Mouse (Mus musculus) embryo, embryonic 10 days (tissue): ENCODE results near the gene Plekha6.

Experiments
- DNase-seq: peaks from one replicate; pipeline ENCODE4 v3.0.0-alpha.2; 2015; ENCODE audit warnings: low spot score

Plekha6 gene

DNA sequence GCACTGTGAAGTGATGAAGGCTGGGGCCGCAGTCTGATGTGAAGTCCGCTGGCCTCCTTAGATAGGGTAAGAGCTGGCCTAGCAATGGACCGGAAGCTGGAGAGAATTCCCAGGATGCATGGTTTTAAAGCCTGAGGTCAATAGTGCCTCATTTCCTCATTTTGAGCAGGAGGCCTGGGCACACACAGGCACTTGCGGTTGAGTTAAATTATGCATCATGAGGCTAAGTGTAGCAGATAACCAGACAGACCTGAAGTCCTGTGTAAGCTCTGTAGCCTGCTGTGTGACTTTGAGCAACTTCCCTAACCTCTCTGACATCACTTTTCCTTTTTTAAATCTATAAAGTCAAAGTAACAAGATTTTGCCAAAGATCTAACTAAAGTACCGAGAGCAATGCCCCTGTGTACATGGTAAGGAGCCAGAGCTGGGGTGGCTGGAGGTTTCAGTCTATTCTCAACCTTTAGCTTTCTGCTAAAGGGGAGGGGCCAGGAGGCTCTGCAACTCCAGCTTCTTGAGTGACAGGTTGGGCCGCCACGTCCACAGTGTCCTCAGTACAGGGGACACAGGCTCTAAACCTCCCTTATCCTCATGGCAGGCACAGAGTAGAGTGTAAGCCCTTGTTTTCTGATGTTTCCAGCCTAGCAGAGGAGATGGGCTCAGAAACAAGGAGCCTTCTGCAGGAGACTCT, 50.8 kb downstream of the Plekha6 start:
- DNase-seq: no peak

DNA sequence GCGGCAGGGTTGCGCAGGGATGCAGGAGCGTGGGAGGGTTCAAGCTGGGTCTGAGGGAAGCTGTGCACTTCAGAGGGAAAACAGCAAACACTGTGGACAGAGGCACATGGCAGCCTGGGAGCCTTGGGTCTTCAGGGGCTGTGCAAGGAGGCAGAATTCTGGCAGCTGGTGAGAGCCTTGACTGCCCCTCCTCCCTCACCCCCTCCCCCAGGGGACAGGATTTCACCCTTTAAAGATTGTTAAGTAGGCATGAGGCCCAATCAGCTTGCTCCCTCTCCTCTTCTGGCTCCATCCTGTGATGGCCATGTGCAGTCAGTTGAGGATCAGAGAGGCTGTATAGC, 51.3 kb downstream of the Plekha6 start:
- DNase-seq: no peak

GRCm38 (mm10) chr1:133215753-133216152, 51.7 kb downstream of the Plekha6 start:
- DNase-seq: no peak

- no peak for DNase-seq
Observed at GRCm38 (mm10) chr1:133217031-133217430, 53.0 kb downstream of the Plekha6 start.

- DNase-seq: peak; percentile 80
Observed at GRCm38 (mm10) chr1:133219106-133219505, 55.1 kb downstream of the Plekha6 start.

- no peak for DNase-seq
Observed at GRCm38 (mm10) chr1:133221459-133221858, 57.4 kb downstream of the Plekha6 start.

- DNase-seq: no peak
Observed at GRCm38 (mm10) chr1:133222445-133222995, 58.5 kb downstream of the Plekha6 start.

- no peak for DNase-seq
Observed at GRCm38 (mm10) chr1:133224674-133225073, 60.7 kb downstream of the Plekha6 start.

GRCm38 (mm10) chr1:133225137-133225536, 61.1 kb downstream of the Plekha6 start:
- no peak for DNase-seq

DNA sequence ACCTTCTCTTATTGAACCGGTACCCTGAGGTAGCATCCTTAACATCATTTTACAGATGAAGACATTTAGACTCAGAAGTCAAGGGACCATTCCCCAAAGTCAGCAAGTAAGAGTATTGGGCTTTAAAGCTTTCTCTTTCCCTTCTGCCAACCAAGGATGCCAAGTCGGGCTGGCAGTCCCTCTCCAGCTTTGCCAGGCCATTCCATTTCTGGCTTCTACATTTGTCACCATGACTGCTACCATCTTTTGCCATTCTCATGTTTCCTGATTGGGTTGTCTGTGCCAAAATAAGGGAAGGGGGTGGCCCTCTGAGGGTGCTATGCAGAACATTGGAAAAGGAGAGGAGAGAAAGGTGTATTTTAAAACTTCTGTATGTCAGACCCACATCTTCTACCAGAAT, 61.6 kb downstream of the Plekha6 start:
- DNase-seq: no peak

GRCm38 (mm10) chr1:133225963-133226660, 62.1 kb downstream of the Plekha6 start:
- peak; percentile 63 for DNase-seq

- no peak for DNase-seq
Observed at GRCm38 (mm10) chr1:133226928-133227327, 62.9 kb downstream of the Plekha6 start.

GRCm38 (mm10) chr1:133227378-133227777, 63.4 kb downstream of the Plekha6 start:
- no peak for DNase-seq

DNA sequence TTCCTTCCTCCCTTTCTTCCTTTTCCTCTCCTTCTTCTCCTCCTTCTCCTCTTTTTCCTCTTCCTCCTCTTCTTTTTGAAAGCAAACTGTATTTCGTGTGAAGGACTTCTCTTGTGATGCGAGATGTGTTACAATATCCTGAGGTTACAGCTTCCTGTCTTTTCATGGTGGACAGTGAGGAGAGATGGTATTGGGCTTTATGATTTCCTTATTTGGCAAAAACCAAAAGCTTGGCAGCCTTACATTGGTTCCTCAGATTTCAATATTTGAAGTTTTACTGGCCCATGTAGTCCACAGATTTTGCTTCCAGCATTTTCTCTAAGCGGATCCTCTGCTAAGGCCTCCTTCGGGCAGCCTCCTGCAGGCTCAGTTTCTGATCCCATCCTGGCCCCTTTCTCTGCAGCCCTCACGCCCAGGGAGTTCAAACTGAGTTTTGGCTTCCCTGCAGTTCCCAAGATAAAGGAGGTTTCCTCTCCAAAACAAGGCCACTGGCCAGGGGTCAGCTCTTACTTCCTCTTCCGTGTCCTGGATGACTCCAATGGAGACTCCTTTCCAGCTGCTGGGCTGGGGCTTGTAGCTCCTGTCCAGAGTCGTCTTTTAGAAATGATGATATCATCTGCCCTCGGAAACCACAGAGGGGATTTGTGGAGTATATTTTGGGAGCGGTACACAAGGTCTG, 64.9 kb downstream of the Plekha6 start:
- DNase-seq: no peak

DNA sequence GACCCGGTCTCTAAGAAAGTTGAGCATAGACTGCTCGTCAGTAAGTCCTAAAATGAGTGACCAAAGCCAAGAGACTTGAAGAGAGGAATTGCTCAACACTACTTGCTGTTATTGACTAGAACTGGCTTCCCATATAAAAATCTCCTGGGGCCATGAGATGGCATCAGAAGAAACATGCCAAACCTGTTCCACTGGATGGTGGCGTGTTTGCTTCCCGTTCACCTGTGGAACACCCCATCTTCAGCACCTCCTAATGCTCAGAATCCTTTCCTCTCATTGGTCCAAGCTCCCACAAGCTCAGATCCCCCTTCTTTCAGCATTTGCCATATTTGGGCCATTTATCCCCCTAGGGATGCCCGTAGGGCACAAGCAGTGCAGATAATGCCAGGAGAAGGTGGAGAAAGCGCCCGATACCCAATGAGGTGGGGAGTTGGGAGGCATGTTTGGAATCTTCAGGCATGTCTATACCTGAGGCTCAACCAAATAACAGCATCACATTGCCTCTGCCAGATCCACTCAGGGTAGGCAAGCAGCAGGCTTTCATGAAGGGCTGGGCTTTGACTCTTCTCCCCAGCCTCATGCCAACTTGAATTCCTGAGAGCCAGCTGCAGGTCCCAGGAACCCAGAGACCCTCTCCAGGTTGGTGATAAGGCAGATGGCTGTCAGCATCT, 67.6 kb downstream of the Plekha6 start:
- no peak for DNase-seq

- DNase-seq: no peak
Observed at GRCm38 (mm10) chr1:133235909-133236308, 71.9 kb downstream of the Plekha6 start.

DNA sequence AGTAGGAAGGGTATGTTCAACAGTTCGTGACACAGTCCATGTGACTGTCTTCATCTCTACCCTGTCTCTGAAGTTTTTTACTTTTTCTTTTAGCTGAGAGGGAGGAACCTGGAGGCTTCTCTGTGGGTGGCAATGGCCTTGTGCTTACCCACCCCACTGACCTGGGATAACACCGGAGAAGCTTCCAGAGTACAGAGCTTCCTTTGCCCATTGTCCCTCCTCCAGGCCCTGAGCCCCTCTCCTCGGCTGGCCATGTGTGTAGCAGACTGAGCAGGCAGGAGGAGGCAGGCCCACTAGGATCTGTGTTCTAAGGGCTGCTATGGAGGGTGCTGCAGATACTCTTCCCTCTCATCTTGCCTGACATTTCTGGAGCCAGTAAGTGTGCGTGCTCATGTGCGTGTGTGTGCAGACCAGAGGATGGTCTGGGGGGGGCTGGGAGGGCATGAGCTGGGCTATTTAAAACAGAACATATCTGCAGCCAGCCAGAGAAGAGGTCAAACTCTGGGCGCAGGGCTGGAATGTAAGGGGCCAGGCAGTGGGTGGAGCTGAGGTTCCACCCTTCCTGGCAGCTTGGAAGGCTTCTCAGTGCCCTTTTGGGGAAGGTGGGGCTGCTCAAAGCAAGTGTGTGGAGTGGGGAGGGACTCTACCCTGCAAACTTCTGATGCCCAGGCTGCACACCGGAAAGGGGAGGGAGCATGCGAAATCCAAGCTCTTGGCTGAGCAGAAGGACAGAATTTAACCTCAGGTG, 72.9 kb downstream of the Plekha6 start:
- DNase-seq: peak; percentile 78

DNA sequence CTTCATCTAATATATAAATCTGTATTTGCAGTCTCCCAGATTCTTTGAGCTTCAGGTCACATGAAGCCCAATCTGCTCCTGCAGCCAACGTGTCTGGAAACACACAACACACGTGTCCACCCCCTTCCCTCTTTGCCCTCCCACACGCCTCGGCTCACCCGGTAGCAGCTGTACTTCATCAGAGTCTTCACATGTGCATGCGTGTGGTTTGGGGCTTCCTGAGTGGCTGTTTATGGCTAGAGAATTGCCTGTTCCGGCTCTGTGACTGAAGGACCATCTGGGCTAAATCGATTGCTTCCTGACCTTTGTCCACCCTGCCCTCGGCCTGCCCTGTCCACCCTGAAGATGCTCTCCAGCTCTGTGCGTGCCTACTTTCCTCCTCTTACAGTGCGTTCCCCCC, 73.7 kb downstream of the Plekha6 start:
- DNase-seq: peak; percentile 79

- DNase-seq: no peak
Observed at GRCm38 (mm10) chr1:133239121-133239812, 75.3 kb downstream of the Plekha6 start.

DNA sequence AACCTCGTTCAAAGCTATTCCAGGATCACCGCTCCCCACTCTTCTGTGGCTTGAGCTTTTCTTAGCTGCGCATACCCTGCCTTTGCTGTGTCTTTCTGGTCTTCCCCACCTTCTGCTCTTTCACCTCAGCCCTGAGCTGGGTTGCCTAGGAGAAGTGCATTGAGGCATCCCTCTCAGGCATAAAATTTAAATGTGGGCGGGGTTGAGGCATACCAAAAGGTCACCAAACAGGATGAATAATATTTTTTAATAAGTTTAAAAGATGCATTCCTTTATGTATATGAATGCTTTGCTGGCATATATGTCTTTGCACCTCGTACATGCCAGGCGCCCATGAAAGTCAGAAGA, 75.8 kb downstream of the Plekha6 start:
- DNase-seq: no peak

GRCm38 (mm10) chr1:133240881-133241280, 76.9 kb downstream of the Plekha6 start:
- no peak for DNase-seq
